Mouse (Mus musculus) myocyte (in vitro differentiated cells): Measurements from ENCODE around the gene Gm20388. TPM values are rescaled to one million over a fixed set of nuclear protein-coding genes. Genes with fewer than 3 reads are reported as not detected.

Experiments used
- H3K27me3 ChIP-seq: one replicate; pipeline ENCODE4 v1.6.1; 2011; ENCODE audit not compliant: control insufficient read depth, insufficient read depth, insufficient read length
- H3K36me3 ChIP-seq: one replicate; pipeline ENCODE4 v1.6.1; 2011; ENCODE audit not compliant: control insufficient read depth, insufficient read depth
- H3K4me2 ChIP-seq: one replicate; pipeline ENCODE4 v1.6.1; 2011; ENCODE audit warnings: low read depth, control low read depth
- H3K4me3 ChIP-seq: one replicate; pipeline ENCODE4 v1.5.1; 2011; ENCODE audit warnings: mild to moderate bottlenecking, control low read depth, moderate library complexity
- H3K79me2 ChIP-seq: one replicate; pipeline ENCODE4 v1.6.1; 2011; ENCODE audit not compliant: control insufficient read depth, insufficient read depth
- H3ac ChIP-seq: one replicate; pipeline ENCODE4 v1.6.1; 2011; ENCODE audit not compliant: control insufficient read depth, insufficient read length
- CEBPB ChIP-seq: IDR thresholded peaks from 2 replicates; pipeline ENCODE4 v1.6.1; 2011; ENCODE audit warnings: mild to moderate bottlenecking, moderate library complexity; ENCODE audit not compliant: poor library complexity, insufficient read depth, severe bottlenecking
- E2F4 ChIP-seq: IDR thresholded peaks from one replicate; pipeline ENCODE4 v1.6.1; 2011; ENCODE audit warnings: mild to moderate bottlenecking, control low read depth, moderate library complexity; ENCODE audit not compliant: insufficient read depth
- MAX ChIP-seq: IDR thresholded peaks from one replicate; pipeline ENCODE4 v1.6.1; 2011; ENCODE audit warnings: low read depth, mild to moderate bottlenecking, control low read depth
- MYOD1 ChIP-seq, 3 experiments: IDR thresholded peaks; one replicate each; pipeline ENCODE4 v1.6.1; 2011; ENCODE audit warnings: control low read depth in 2 of 3, low read depth in 2 of 3, mild to moderate bottlenecking in 2 of 3, moderate library complexity in 1 of 3; ENCODE audit not compliant: insufficient read length in 2 of 3, control insufficient read depth in 1 of 3
- MYOG ChIP-seq, 3 experiments: IDR thresholded peaks; one replicate each; pipeline ENCODE4 v1.6.1; 2011; ENCODE audit warnings: control low read depth in 2 of 3, low read depth in 2 of 3, mild to moderate bottlenecking in 2 of 3; ENCODE audit not compliant: insufficient read length in 2 of 3, control insufficient read depth in 1 of 3, insufficient read depth in 1 of 3
- POLR2A ChIP-seq: IDR thresholded peaks from one replicate; pipeline ENCODE4 v1.6.1; 2011; ENCODE audit warnings: low read depth, mild to moderate bottlenecking, control low read depth, moderate library complexity; ENCODE audit not compliant: insufficient read length
- POLR2AphosphoS2 ChIP-seq: IDR thresholded peaks from one replicate; pipeline ENCODE4 v1.6.1; 2011; ENCODE audit warnings: low read depth, control low read depth; ENCODE audit not compliant: insufficient read length
- REST ChIP-seq: IDR thresholded peaks from one replicate; pipeline ENCODE4 v1.6.1; 2011; ENCODE audit warnings: mild to moderate bottlenecking, control low read depth, moderate library complexity; ENCODE audit not compliant: insufficient read depth, insufficient read length
- SRF ChIP-seq: IDR thresholded peaks from one replicate; pipeline ENCODE4 v1.6.1; 2011; ENCODE audit warnings: low read depth; ENCODE audit not compliant: control insufficient read depth, insufficient read length
- TCF12 ChIP-seq: IDR thresholded peaks from one replicate; pipeline ENCODE4 v1.6.1; 2011; ENCODE audit warnings: mild to moderate bottlenecking, control low read depth; ENCODE audit not compliant: poor library complexity, insufficient read depth, severe bottlenecking
- TCF3 ChIP-seq: IDR thresholded peaks from one replicate; pipeline ENCODE4 v1.6.1; 2011; ENCODE audit warnings: low read depth, control low read depth; ENCODE audit not compliant: insufficient read length
- USF1 ChIP-seq: IDR thresholded peaks from one replicate; pipeline ENCODE4 v1.6.1; 2011; ENCODE audit warnings: low read depth, mild to moderate bottlenecking, control low read depth, moderate library complexity
- polyA plus RNA-seq: library from polyadenylated mRNA; unstranded; fragments of >200 nt; fragmentation: generic; extraction: Trizol; gene quantifications from one replicate; pipeline ENCODE4 v1.2.1, GENCODE M21; 2012; ENCODE audit warnings: missing spikeins

The Gm20388 gene
- polyA plus RNA-seq, 1 experiment: 15.3 TPM

GRCm38 (mm10) chr8:121675701-121676100 is 1765.1 kb downstream of the Gm20388 start:
- TF ChIP-seq SRF (no peak), MAX (no peak), MYOD1 (IDR thresholded peaks at IDR 0.05; ENCODE audit: control insufficient read depth in 1 of 3, insufficient read length in 2 of 3, low read depth in 2 of 3) (no peak), MYOG (IDR thresholded peaks at IDR 0.05; ENCODE audit: control insufficient read depth in 1 of 3, insufficient read depth in 1 of 3, insufficient read length in 2 of 3, low read depth in 2 of 3) (no peak), TCF12 (no peak), E2F4 (no peak), POLR2A (no peak), USF1 (no peak), REST (no peak), CEBPB (no peak)
- Histone ChIP-seq H3K36me3 (no peaks in the 10 kb centered on the region), H3K79me2 (no peaks in the 10 kb centered on the region), H3K4me3 (no peak overlapping the region), H3K27me3 (no peaks in the 10 kb centered on the region), H3ac (no peak overlapping the region), H3K4me2 (no peak overlapping the region)

GRCm38 (mm10) chr8:121678696-121679095 is 1768.1 kb downstream of the Gm20388 start:
- Histone ChIP-seq H3K4me2 (no peak overlapping the region), H3K27me3 (no peaks in the 10 kb centered on the region), H3K4me3 (no peak overlapping the region), H3K79me2 (no peaks in the 10 kb centered on the region), H3ac (no peak overlapping the region), H3K36me3 (no peaks in the 10 kb centered on the region)
- TF ChIP-seq TCF3 (no peak), SRF (no peak), POLR2A (no peak), TCF12 (no peak), MAX (no peak), E2F4 (no peak), CEBPB (no peak), USF1 (no peak), MYOD1 (IDR thresholded peaks at IDR 0.05; ENCODE audit: control insufficient read depth in 1 of 3, insufficient read length in 2 of 3, low read depth in 2 of 3) (no peak), POLR2AphosphoS2 (no peak), REST (no peak), MYOG (IDR thresholded peaks at IDR 0.05; ENCODE audit: control insufficient read depth in 1 of 3, insufficient read depth in 1 of 3, insufficient read length in 2 of 3, low read depth in 2 of 3) (no peak)

GRCm38 (mm10) chr8:121680896-121681295 is 1770.3 kb downstream of the Gm20388 start:
- H3K79me2 ChIP-seq: no peaks in the 10 kb centered on the region
- H3K4me2 ChIP-seq: no peak overlapping the region
- TF ChIP-seq REST (no peak), MYOD1 (IDR thresholded peaks at IDR 0.05; ENCODE audit: control insufficient read depth in 1 of 3, insufficient read length in 2 of 3, low read depth in 2 of 3) (no peak), TCF3 (no peak), MYOG (IDR thresholded peaks at IDR 0.05; ENCODE audit: control insufficient read depth in 1 of 3, insufficient read depth in 1 of 3, insufficient read length in 2 of 3, low read depth in 2 of 3) (no peak), USF1 (no peak), POLR2AphosphoS2 (no peak), MAX (no peak), POLR2A (no peak), E2F4 (no peak), SRF (no peak), TCF12 (no peak), CEBPB (no peak)
- no peak overlapping the region for H3K4me3 ChIP-seq
- H3K27me3 ChIP-seq: no peaks in the 10 kb centered on the region
- H3ac ChIP-seq: no peak overlapping the region
- no peaks in the 10 kb centered on the region for H3K36me3 ChIP-seq

GRCm38 (mm10) chr8:121681457-121681856 is 1770.8 kb downstream of the Gm20388 start:
- TF ChIP-seq MYOG (IDR thresholded peaks at IDR 0.05; ENCODE audit: control insufficient read depth in 1 of 3, insufficient read depth in 1 of 3, insufficient read length in 2 of 3, low read depth in 2 of 3) (no peak), SRF (no peak), USF1 (no peak), CEBPB (no peak), POLR2A (no peak), MAX (no peak), TCF3 (no peak), MYOD1 (IDR thresholded peaks at IDR 0.05; ENCODE audit: control insufficient read depth in 1 of 3, insufficient read length in 2 of 3, low read depth in 2 of 3) (no peak), E2F4 (no peak)
- Histone ChIP-seq H3K4me2 (no peak overlapping the region), H3K4me3 (no peak overlapping the region), H3K36me3 (no peaks in the 10 kb centered on the region), H3K27me3 (no peaks in the 10 kb centered on the region), H3ac (no peak overlapping the region), H3K79me2 (no peaks in the 10 kb centered on the region)
